Mouse (Mus musculus): Measurements from ENCODE around the gene Tab2. TPM values are rescaled to one million over a fixed set of nuclear protein-coding genes. Genes with fewer than 3 reads are reported as not detected.

Tab2 gene
- polyA plus RNA-seq, 1 experiment from 2014 or later, result 20.7 TPM

DNA sequence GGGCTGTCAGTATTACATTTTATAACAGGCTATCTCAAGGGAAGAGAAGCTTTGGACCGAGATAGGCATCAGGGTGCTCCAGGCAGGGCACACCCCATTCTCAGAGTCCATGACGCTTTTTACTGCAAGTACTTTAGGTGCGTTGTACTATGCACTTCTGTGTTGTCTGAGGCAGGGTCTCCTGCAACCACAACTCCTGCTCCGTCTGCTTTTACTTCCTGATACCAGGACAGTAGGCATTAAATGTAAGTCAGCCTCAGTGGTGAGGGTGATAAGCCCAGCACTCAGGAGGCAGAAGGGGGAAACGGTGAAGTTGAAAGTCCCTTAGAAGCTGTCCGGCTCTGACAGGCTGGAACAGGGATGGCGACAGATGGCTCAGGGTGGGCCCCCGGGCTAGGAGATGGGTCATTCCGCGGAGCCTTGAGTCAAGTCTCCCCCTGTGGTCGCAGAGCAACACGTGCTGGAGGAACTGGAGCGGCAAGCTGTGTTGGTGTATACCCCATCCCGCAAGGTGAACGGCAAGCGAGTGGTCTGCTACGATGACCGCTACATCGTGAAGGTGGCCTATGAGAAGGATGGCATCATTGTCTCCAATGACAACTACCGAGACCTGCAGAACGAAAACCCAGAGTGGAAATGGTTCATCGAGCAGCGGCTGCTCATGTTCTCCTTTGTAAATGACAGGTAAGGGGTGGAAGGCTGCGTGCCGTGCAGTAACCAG is 93.9 kb downstream of the Tab2 start:
- Histone ChIP-seq H3K9me3 (ENCODE audit: control insufficient read depth, low read length) (no peaks in the 10 kb centered on the region), H3K9ac (replicated peaks; ENCODE audit: low read length) (no peak overlapping the region), H3K27ac (replicated peaks; ENCODE audit: low read depth, low read length) (no peak overlapping the region), H3K27me3 (ENCODE audit: control insufficient read depth, insufficient read depth, low read length) (0 out of 2 replicates have a peak, but pooled peaks cover 7% of the 10 kb centered on the region), H3K4me1 (ENCODE audit: control insufficient read depth, insufficient read depth, low read length) (no peaks in the 10 kb centered on the region), H3K4me3 (replicated peaks; ENCODE audit: low read depth, low read length) (no peak overlapping the region), H3K4me2 (ENCODE audit: low read length) (no peak overlapping the region), H3K36me3 (ENCODE audit: control insufficient read depth, insufficient read depth, low read length) (no peaks in the 10 kb centered on the region)
- WGBS, result 92% methylated on average over 25 of the region's 25 CpGs
- no peak for ATAC-seq (ENCODE audit: low FRiP score, low TSS enrichment)
- DNase-seq, result no peak

DNA sequence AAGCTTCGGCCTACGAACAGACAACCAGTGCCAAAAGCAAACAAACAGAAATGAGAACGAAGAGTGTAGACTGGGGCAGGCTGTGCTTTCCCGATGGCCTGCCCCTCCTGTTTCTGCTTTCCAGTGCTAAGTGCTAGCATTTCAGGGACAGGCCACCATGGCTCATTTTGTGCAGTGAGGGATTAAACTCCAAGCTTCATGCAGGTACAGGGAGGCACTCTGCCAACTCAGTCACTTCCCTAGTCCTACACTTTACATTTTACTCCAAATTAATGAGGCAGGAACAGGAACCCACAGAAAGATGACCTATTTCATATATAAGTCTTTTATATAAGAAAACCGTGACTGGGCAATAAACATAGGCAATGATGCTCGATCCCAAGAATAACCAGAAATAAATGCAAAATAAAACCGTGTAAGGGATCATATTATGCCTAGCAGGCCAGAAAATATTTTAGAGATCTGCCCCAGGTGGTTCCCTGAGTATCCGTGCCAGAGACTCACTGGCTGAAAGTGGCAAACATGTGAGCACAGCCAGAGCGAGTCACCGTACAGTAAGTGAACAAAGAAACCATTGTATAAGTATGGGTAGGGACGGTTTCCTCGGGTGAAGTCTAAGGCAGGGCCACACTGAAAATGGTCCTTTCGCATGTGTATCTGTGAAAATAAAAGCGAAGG is 94.6 kb downstream of the Tab2 start:
- no peak overlapping the region for H3K9ac ChIP-seq (replicated peaks; ENCODE audit: low read length)
- no peak for ATAC-seq (ENCODE audit: low FRiP score, low TSS enrichment)
- no peak overlapping the region for H3K4me2 ChIP-seq (ENCODE audit: low read length)
- H3K9me3 ChIP-seq (ENCODE audit: control insufficient read depth, low read length), result no peaks in the 10 kb centered on the region
- DNase-seq, result no peak
- no peak overlapping the region for H3K4me3 ChIP-seq (replicated peaks; ENCODE audit: low read depth, low read length)
- WGBS, result 93% methylated on average over 14 of the region's 14 CpGs
- H3K4me1 ChIP-seq (ENCODE audit: control insufficient read depth, insufficient read depth, low read length), result no peaks in the 10 kb centered on the region
- no peak overlapping the region for H3K27ac ChIP-seq (replicated peaks; ENCODE audit: low read depth, low read length)
- no peaks in the 10 kb centered on the region for H3K36me3 ChIP-seq (ENCODE audit: control insufficient read depth, insufficient read depth, low read length)
- 0 out of 2 replicates have a peak, but pooled peaks cover under 1% of the 10 kb centered on the region for H3K27me3 ChIP-seq (ENCODE audit: control insufficient read depth, insufficient read depth, low read length)

DNA sequence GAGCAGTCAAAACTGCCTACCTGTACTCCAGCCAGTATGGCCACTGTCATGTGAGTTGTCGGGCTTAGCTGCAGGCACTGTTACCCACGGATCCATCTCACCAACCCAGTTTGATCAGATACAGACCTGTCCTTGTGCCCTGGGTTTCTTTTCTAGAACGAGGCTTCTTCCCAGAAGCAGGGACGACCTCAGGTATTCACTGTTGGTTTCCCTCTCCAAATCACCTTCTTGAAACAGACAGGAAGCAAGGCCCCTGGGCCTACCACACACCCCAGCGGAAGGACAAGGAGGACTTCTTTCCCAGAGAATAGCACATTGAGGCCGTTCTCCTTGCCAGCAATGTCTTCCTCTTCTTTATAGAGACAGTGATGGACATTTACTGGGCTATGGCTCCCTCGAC is 95.5 kb downstream of the Tab2 start:
- Histone ChIP-seq H3K36me3 (ENCODE audit: control insufficient read depth, insufficient read depth, low read length) (no peaks in the 10 kb centered on the region), H3K4me3 (replicated peaks; ENCODE audit: low read depth, low read length) (no peak overlapping the region), H3K27me3 (ENCODE audit: control insufficient read depth, insufficient read depth, low read length) (no peaks in the 10 kb centered on the region), H3K9me3 (ENCODE audit: control insufficient read depth, low read length) (no peaks in the 10 kb centered on the region), H3K9ac (replicated peaks; ENCODE audit: low read length) (no peak overlapping the region), H3K4me1 (ENCODE audit: control insufficient read depth, insufficient read depth, low read length) (no peaks in the 10 kb centered on the region), H3K4me2 (ENCODE audit: low read length) (no peak overlapping the region), H3K27ac (replicated peaks; ENCODE audit: low read depth, low read length) (no peak overlapping the region)
- WGBS, result 88% methylated on average over 7 of the region's 7 CpGs
- ATAC-seq (ENCODE audit: low FRiP score, low TSS enrichment) (no peak), DNase-seq (no peak)

Other genes with a start within 250 kb of the Tab2 start
- gene Katna1, start 230.2 kb downstream of the Tab2 start, polyA plus RNA-seq (2014; fragmentation: Nextera tagmentation; extraction: Ambion mirVana), result 24.6 and 33.4 TPM in 2 replicates
- gene Ginm1, start 163.4 kb downstream of the Tab2 start, polyA plus RNA-seq (2014; fragmentation: Nextera tagmentation; extraction: Ambion mirVana), result 39.4 and 48.1 TPM in 2 replicates
- 51.9 and 54.7 TPM in 2 replicates for gene Ppil4, start 163.3 kb downstream of the Tab2 start, polyA plus RNA-seq (2014; fragmentation: Nextera tagmentation; extraction: Ambion mirVana)
- gene Zc3h12d, start 123.8 kb downstream of the Tab2 start, polyA plus RNA-seq (2014; fragmentation: Nextera tagmentation; extraction: Ambion mirVana), result 0.13 TPM in 2 replicates

All from midbrain, embryonic 14.5 days (tissue).